Mouse (Mus musculus): Measurements from ENCODE around the gene Dnm3. TPM values are rescaled to one million over a fixed set of nuclear protein-coding genes. Genes with fewer than 3 reads are reported as not detected.

The Dnm3 gene
- total RNA-seq, 1 experiment from 2014 or later: 10.4 TPM

DNA sequence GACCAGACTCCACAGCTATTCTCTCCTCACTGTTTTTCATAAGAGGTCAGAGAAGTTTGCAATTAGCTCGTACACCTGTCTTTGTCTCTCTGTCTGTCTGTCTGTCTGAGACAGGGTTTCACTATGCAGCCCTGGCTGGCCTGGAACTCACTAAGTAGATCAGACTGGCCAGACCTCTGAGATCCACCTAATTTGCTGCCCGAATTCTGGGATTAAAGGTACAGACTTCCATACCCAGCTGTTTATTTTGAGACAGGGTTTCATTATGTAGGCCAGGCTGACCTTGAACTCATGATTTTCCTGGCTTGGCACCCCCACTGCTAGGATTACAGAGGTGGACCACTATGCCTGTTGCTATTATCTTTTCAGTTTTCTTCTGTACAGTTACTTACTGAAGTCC lies 319.3 kb downstream of the Dnm3 start:
- DNase-seq: no peak

DNA sequence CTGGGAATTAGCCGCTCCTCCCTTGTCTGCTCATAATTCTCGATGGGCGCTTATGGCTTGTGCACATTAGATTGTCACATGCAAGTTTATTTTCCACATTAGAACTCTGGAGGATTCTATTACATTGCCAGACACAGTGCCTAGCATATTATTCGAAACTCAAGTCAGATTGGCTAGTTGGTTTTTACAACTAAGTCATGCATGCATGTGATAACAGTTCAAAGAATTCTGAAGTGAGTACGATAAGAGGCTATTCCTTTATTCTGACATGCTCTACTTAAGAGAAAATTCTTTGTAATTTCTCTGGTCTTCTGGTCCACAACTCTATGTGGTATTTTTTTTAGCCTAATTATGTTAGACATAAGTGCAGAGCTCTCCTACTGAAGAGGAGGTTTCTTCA lies 320.2 kb downstream of the Dnm3 start:
- no peak for DNase-seq

DNA sequence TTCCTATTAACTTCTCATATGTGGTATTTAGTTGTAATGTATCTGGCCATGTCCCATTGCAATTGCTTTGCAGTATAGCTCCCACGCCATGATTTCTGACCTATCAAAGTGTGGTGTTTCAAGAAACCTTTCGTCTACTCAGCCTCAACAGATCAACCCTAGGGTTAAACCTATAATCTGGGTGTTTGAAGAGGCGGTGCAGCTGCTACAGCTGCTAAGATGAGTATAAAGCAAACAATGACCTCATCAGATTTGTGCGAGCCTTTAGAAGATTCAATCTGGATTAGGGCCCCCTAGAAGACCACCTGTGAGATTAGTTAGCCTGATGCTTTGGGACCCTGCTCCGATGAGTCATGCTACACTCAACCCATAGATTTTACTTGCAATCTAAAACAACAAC lies 321.0 kb downstream of the Dnm3 start:
- no peak for DNase-seq

DNA sequence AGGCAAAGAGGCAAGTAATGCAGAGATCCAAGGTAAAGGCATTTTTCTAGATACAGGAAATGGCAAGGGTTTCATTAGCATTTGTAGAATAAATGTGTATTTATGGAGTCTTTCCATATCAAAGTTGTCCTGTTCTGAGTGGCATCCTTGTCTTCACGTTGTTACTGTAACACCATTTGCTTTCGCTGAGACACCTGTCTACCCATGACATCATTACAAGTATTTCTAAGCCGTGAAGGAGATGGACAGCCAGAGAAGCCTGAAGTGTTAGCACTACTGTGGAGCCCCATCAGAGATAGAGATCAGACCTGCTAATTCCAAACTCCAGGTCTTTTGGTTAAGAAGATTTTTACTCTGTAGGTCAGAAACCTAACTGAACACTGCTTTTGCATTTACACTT lies 322.3 kb downstream of the Dnm3 start:
- DNase-seq: no peak

DNA sequence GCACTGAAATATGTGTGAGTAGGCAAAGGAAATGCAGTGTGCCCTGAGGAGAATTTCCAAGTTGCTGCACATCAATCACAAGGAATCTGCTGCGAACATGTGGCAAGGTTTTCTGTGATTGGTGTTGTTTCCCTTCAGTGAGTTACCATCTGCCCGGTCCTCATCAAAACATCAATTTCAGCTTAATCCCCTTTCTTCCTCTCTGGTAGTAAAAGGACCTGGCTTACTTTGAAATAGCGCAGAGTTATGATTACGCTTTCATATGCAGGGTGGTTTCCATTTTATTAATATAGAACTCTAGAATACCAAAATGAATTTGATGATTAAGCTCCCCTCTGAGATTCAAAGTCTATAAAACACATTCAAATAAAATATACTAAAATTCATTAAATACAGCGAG lies 324.7 kb downstream of the Dnm3 start:
- DNase-seq: no peak

DNA sequence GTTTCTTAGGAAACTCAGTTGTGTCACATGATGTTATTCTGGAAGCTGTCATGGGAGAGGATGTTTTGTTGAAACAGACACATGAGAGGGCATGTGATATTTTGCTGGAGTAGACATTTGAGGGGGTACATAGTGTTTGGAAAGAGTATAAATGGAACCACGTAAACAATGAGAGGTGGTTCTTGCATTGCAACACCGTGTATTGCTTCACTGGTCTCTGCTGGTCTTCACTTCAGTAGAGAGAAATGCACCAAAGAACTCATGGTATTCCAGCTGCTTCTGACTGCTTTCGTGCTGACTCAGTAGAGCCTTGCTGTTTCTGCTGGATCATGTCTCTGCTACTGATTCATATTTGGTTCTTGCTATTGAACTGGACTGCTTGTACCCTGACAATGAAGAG lies 328.1 kb downstream of the Dnm3 start:
- DNase-seq: no peak

DNA sequence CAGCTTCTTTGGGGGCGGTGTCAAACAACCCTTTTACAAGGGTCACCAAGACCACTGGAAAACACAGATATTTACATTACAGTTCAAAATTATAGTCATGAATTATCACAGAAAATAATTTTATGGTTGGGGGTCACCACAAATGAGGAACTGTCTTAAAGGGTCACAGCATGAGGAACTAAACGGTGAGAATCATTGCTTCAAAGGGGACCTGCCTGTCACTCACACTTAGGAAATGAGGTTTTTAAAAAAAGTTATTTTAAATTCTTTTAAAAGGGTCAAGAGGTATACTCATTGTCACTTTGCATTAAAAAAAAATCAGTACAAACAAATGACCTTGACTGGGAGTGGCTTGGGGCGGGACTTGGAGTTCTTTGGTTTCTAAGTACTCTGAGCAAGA lies 330.3 kb downstream of the Dnm3 start:
- no peak for DNase-seq

DNA sequence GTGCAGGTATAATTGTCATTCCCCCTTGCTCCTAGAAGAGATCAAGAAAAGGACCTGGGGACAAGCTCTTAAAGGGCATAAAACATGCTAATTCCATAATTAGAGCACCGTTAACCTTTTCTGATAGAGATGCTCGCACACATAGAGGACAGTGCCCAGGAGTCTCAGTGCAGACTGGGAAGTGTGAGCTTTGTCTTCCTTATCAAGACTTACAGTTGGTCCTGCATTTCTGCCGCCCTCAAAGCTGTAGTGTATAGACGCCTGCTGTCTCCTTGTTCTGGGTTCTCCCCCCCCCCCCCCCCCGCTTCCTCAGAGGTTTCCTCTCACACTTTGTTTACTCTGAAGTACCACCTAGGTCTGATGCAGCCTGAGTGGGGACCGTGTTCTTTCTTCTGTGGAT lies 332.1 kb downstream of the Dnm3 start:
- no peak for DNase-seq

DNA sequence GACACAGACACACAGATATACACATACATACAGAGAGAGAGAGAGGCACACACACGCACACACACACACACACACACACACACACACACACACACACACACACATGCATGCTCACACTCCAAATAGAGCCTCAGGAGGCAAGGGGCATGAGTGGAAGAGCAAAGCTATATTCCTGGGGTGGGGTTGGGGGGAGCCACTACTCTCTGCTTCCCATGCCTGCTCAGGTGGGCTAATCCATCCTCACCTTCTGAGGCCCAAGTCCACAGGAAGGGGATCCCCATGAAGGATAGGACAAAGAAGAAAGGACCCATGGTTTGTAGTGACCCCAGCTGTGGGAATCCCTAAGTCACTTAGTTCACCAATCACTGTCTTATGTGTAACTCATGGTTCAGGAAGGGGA lies 332.8 kb downstream of the Dnm3 start:
- no peak for DNase-seq

DNA sequence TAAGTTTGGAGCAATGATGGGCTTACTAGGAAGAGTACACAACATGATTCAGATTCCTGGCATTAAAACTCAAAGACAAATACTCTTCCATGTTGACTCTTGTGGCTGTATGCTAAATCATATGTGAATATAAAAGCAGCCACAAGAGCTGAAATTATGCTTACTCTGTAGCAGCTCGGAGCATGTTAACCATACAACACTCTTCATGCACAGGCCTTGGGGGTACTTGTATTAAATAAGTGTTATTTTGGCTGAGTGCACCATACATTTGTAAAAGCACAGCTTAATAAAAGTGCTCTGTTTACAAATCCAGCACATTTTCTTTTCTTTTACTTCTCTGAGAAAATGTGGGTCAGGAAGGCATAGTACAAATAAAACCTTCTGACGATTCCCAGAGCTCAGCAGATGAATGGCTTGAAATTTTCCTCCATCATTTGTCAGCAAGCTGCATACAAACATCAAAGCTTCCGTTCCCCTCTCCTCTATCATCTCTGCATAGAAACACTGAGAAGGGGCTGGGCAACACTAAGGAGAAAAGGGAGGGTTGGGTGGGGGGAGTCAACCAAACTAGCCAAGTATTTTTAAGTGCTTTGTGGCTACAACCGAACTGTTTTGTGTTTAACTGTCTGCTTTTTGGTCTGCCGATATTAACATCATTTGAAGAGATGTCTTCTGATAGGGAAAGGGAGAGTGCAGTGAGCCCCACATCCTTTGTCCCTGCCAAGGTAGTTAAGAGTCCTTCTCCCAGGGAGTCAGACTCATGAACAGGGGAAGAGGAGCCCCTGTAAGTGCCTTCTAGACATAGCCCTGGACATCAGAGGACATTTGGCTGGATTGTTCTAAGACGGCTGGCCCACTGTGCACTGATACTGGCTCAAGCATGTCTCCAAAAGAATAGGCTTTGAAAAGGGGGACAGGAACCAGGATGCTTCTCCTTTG lies 333.6 kb downstream of the Dnm3 start:
- DNase-seq: no peak

DNA sequence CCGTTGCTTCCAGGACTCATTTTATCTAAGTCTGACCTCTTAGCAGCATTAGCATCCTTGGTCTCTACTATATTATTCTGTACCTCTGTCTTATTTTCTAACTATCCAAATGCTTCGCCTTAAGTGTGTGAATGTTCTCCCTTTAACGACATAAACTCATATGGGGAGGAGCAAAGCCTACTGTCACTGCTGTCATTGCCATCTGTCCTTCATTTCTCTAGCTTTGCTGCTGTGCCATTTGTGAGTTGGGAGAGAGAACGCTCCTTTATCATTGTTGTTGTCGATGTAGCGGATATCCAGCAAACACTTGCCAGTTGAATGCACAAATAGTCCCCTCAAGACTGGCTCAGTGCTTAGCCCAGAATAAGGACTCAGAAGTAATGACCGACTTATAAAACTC lies 335.5 kb downstream of the Dnm3 start:
- DNase-seq: no peak

DNA sequence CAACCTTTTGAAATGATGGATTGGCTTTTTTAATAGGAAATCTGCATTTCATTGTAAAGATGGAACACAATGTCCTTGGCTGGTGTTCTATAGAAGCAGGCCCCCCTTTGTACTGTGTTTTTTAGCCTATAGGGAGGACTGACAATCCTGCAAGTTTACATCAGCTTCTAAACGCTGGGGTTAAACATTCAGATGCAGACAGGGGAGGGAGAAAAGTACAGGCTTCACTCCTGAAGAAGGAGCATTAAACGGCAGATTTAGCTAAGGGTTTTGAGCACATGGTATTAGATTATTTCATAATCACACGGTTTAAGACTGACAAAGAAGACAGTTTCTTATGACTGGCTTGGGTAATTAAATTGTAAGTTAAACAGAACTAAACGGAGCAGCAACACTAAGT lies 341.5 kb downstream of the Dnm3 start:
- no peak for DNase-seq

DNA sequence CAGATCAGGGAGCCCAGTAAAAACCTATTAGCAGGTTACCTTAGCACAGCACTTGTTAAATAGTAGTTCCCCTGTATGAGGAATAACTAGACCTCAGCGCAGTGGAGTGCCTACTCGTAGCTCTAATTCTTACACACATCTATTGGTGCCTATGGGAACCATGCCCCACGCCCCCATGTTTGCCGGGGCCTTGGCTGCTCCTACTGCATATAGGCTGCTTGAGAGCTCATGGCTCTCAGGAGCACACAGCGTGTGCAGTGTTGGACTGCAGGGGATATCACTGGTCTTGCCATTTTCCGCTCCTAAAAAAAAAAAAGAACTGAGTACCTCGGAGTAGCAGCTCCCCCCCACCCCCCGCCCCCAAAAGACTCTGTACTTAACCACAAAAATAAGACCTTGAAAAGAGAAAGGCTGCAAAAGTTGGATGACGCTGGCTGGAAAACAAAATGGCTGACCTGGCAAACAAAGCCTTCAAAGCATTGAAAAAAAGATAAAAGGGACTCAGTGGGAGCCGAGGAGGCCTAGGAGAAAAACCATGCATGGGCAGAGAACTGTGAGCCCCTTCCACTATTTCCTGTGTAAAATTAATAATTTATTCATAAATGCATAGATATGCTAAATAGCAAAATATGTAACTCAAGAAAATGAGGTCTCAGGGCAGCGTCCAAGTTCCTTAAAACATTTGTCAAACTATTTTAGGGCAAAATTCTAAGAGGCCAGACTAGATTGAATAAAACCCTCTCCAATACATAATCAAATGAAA lies 342.2 kb downstream of the Dnm3 start:
- DNase-seq: no peak

DNA sequence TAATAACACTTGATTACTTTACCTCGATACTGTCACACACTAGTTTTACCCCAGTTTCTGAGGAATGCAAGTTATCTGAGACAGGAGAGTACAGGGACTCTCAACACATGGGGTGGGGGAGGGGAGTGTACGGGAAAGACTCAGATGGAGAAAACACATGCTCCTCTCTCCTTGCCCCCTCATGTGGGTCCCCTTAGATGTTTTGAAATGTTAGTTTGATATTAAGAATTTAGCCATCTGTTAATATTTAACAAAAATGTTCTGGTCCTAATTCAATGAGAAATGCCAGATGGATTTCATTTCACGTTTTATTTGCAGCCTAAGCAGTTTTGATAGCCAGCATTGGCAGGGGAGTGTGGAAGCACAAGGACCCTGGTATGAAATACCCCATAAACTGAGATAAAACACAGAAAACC lies 343.2 kb downstream of the Dnm3 start:
- no peak for DNase-seq

DNA sequence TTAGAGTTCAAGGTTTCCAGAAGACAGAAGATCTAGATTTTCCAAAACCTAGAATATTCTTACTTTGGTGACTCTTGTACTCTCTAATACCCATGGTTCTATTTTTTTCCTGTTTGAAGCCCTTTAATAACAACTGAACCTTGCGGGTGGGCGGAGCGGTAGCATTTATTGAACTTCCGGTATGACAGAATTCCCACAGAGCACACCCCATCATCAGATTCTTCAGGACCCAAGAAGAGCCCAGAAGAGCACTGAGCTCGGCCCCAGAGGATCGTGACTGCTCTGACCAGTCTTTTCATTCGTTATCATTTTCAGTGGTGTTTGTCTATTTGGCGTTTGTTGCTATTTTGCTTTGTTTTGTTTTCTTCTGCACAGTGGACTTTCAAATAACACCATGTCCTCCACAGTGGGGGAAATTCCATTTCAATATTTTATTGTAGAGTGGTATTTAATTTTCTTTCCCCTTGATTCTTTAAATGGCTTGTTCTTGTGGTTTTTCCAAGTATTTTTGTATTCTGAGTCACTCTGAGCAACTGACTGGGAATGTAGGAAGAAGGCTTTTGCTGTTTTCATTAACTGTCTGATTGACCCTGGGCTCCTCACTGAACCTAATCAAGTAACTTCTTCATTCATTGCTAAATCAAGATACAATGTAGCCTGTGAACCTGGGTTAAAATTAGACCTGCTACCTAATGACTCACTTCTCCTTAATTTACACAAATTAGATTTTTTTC lies 344.8 kb downstream of the Dnm3 start:
- no peak for DNase-seq

DNA sequence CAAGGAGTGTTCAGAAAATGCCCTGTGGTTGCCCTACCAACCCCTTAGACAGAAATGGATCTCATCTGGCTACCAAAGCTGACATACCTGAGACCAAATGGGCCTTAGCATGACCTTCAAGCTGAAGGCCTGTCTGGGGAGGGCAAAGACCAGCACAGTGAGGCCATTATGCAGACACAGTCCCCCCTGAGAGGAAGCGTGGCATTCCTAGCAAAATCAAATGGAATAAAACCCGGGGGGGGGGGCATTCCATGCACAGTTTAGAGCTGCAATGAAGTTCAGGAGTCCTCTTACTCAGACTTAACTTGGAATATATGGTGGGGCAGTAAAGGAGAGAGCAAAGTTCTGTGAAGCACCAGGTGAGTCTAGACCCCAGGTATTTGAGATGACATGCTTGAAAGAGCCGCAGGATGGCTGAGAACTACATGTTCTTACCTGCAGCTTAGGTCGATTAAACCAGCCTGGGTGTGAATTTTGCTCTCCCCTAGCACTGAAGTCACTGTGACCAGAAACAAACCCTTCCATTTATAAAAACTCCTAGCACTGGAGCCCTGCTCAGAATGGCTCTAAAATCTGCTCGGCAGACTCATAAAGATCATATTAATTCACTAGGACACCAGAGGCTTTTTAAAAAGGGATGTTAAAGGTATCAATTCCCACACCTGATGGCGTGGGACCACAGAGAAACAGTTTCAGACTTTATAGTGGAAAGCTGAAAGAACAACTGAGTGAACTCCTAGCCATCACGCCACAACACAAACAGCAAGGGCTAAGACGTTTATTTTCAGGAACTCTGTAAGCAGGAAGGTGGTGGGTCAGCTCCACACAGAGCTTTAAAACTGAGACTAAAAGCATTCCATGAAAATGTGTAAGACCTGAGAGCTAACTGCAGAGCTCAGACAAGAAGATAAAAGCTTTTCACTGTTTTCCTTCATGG lies 350.7 kb downstream of the Dnm3 start:
- DNase-seq: no peak

DNA sequence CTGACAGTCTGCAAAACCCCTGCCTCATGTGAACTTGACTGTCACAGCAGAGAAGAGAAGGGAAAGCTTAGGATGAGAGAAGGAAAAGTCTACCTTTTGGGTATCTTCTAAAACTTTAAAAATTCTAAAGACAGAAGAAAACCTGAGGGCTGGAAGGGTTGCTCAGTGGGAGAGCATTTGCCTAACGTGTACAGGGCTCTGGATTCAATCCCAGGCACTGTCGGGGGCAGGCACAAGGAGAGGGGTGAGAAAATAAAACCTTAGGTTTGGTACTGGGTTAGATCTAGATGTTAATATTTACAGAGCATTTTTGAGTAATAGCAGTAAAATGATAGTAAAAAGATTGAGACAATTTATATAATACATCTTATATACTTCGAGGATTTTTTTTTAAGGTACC lies 353.4 kb downstream of the Dnm3 start:
- DNase-seq: no peak

DNA sequence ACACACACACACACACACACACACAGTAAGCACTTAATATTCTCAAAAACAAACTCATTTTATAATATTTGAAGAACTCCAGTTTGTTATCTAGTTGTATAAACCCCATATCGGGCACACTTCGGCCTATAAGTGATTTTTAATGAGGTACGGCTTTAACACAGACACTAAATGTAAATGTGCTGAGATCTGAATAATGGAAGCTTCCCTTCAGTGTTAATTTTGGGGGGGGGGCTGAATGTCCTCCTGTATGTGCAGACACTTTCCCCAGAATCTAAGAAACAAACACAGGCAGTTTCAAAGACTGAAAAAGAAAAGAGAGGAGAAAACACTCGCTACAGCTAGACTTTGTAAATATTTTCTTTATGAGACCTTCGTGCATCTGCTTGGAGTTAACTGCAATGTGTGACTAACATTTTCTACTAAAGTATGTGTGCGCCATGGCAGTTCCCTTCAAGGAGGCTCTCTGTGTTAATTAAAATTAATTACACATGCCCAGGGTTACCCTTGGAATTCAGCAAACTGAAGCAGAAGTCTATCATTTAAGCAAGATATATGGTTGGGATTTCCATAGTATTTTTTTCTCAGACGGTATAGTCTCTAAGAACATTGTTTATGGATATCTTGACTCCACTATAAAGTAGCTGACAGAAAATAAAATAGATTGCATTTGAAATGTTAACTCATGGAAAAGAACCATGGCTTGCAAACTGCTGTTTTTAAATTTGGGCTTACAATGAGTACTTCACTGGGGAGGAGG lies 356.2 kb downstream of the Dnm3 start:
- DNase-seq: no peak

DNA sequence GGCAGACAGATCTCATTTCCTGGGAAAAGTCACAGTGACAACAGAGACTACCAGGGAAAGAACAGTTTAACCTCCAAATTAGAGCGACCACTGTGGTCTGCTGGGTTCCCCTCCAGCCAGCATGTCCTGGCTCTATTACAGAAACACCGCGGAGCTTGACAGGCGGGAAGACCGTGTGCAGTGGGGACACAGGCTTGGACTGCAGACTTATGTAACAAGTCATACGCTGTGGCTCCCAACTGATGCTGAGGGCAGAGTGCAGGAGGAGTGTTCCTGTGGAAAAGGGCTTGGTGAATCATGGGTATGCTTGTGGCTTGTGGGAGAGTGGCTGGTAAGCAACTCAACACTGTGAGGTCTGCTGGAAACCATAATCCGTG lies 368.4 kb downstream of the Dnm3 start:
- DNase-seq: no peak

DNA sequence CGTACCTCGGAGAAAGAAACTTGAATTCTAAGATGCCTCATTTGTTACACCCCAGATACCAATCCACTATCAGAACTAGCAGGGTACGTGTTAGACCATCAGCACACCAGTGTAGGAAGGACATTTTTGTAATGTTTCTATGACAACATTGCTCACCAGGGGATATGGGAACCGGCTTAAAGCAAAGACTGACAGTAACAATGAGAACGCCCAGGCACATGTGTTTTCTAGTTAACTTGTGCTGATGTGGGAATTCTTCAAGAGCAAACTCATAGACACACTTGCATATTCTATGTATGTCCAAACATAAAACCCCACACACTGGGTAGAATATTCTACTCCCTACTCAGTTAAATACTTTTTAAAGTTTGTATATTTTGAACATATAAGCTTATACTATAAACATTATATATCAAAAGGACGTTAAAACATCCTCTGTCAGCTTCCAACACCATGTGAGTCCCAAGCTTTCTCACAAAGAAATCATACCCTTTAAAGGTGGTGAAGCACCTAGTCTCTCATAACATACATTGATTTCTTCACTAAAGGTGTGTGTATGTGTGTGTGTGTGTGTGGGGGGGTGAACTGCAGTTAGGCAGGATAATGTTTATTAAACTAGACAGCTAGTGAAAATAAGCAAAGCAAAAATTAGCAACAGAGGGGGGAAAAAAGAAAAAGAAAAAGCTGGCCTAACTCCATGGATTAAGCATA lies 369.0 kb downstream of the Dnm3 start:
- no peak for DNase-seq

Measured in adrenal gland, postnatal 14 days (tissue).